Mouse (Mus musculus) heart, adult 2 months (tissue): ENCODE data around the gene Zdhhc18.

ENCODE experiments used
- CTCF ChIP-seq: fragments of 200-600 bp; IDR thresholded peaks from 2 replicates; pipeline ENCODE4 v1.8.1; 2022; ENCODE audit warnings: antibody characterized with exemption, mild to moderate bottlenecking, moderate library complexity
- EP300 ChIP-seq: fragments of 200-500 bp; IDR thresholded peaks from 2 replicates; pipeline ENCODE4 v1.6.1; 2011; ENCODE audit warnings: low read depth, low read length, control low read depth; ENCODE audit not compliant: insufficient read depth
- POLR2A ChIP-seq: fragments of 200-500 bp; IDR thresholded peaks from 2 replicates; pipeline ENCODE4 v1.6.1; 2011; ENCODE audit warnings: mild to moderate bottlenecking, low read depth, low read length, control low read depth; ENCODE audit not compliant: insufficient read depth

DNA sequence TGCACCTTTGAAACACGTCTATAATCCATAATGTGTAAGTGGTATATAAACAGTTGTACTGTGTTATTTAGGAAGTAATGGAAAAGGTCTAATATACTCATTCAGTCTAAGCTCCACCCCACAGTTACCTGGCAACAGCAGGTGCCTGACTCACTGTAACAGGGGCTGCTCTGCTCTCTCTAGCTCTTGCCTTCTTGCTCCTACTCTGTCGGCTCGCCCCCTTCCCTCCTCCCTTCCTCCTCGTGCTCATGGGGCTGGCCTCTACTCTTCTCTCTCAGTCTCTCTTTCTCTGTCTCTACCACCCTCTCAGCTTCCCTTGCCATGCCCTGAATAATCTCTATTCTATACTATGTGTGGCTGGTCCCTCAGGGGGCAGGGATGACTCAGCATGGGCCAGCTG lies 7.0 kb upstream of the Zdhhc18 start:
- TF ChIP-seq POLR2A, result no peak
- no peak for TF ChIP-seq EP300
- no peak for TF ChIP-seq CTCF
